Mouse (Mus musculus): ENCODE results near the gene Cryl1.

DNA sequence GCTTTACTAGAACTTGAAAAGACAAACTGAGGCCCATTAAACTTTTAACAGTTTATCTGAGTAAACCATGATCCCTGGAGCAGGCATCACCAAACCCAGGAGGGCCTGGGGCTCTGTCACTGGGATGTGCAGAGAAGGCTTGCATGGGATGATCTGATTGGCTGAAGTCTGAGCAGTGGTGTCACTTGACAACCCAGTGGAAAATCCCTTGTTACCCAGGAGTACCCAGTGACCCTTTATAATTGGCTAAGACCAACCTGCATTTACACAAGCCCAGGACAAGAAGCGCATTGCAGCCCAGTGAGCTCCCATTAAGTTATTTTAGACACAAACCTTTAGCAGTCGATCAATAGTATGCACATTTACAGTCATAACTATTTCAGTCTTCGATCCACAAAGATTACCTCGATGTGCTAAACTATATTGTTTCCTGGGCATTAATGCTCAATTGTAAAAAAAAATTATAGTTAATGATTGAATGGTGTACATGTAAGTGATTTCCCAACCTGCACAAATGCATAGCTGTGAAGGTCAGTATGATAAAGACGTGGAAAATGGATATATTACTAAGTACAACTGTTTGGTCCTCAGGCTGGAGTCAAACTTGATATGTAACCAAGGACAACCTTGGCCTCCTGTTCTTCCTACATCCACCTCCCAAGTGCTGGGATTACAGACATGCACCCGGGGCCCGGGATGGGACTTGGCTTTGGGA, 46.7 kb downstream of the Cryl1 start:
- TF ChIP-seq CTCF (IDR thresholded peaks at IDR 0.05) (no peak), POLR2A (IDR thresholded peaks at IDR 0.05; ENCODE audit: insufficient read depth, low read depth, low read length) (no peak)
